Mouse (Mus musculus) spleen, adult 2 months (tissue): ENCODE results near the gene Btbd6.

Experiments
- CTCF ChIP-seq: fragments of 200-500 bp; IDR thresholded peaks from 2 replicates; pipeline ENCODE4 v1.5.1; 2011; ENCODE audit warnings: mild to moderate bottlenecking, inconsistent platforms; ENCODE audit not compliant: insufficient read depth, insufficient read length, insufficient replicate concordance; ENCODE audit errors: extremely low read depth
- POLR2A ChIP-seq: fragments of 200-500 bp; IDR thresholded peaks from 2 replicates; pipeline ENCODE4 v1.6.1; 2011; ENCODE audit warnings: low read depth, low read length, inconsistent platforms

DNA sequence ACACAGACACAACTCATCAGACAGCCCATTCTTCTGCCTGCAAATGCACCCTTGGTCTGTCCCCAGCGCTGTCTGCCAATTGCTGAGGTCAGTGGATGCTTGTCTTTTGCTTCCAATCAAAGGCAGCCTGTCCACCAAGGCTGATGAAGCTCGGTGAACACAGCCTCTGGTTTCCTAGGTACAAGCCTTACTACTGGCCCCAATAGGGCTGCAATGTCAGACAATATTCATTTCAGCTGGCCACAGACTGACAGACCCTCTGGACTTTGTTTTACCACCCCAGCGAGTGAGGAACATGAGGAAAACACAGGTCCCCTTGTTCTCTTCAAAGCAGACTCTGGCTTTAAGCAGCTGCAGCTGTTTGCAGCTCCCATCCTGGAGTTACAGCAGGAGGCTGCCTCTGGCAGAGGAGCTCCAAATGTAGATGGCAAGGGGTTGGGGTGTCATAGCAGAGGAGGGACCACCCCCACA is 36.8 kb downstream of the Btbd6 start:
- no peak for TF ChIP-seq POLR2A
- no peak for TF ChIP-seq CTCF
